Mouse (Mus musculus): ENCODE data around the gene Zfp648. TPM values are rescaled to one million over a fixed set of nuclear protein-coding genes. Genes with fewer than 3 reads are reported as not detected.

Zfp648 gene
- 0.34 and 0.68 TPM in 2 replicates for polyA plus RNA-seq (2015; fragmentation: Nextera tagmentation; extraction: Ambion mirVana)

DNA sequence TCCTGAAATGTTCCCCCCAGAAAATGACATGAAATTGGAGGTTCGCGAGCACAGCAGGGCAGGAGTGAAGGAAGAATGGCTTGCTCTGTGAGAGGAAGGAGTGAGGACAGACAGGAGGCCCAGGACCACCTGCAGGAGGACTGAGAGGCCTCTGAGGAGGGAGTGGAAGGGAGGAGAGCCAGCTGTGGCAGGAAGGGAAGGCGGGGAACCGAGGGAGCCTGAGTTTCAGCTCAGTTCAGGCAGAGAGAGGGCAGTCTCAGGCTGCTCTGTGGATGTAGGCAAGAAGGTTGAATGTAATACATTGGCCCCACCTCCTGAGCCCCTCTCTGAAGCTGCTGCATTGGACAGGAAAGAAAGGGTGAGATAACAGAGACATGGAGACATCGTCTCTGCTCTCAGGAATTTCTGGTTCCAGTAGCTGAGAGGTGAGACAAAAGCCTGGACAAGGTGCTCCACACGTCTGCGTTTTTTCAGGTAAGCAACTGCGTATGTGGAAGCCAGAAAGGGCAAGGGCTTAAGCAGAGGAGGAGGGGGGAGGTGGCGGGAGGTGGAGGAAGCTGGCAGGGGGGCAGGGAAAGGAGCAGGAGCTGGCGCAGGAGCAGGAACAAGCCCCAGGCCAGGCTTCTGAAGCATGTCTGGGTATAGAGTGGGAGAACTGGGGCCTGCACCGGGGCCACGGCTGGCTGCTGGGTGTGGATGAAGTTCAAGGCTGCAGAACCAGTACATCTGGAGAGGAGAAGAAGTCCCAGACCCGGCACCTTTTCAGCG lies at the start of gene Zfp648:
Zfp648 (plus strand) TSS at position 233 of the 768 bp plus-strand sequence.
- H3K4me2 ChIP-seq (ENCODE audit: low read length): no peak within 1 kb of the TSS
- H3K9me3 ChIP-seq (ENCODE audit: control insufficient read depth, low read length): no peaks in the 10 kb centered on the region
- ATAC-seq: no peak
- WGBS: 37% methylated on average over 14 of the region's 14 CpGs
- no peaks in the 10 kb centered on the region for H3K36me3 ChIP-seq (ENCODE audit: control insufficient read depth, insufficient read depth)
- H3K27me3 ChIP-seq (replicated peaks; ENCODE audit: control insufficient read depth, insufficient read depth, low read length): peaks cover 26% of the 10 kb centered on the region
- H3K27ac ChIP-seq (ENCODE audit: low read length): no peak within 1 kb of the TSS
- no peak within 1 kb of the TSS for H3K9ac ChIP-seq (replicated peaks; ENCODE audit: low read depth, low read length)
- H3K4me3 ChIP-seq (replicated peaks; ENCODE audit: low read length): no peak within 1 kb of the TSS
- peaks cover 11% of the 10 kb centered on the region for H3K4me1 ChIP-seq (replicated peaks; ENCODE audit: control insufficient read depth, insufficient read depth, low read length)

GRCm38 (mm10) chr1:154152539-154152938 lies 48.4 kb upstream of the Zfp648 start:
- WGBS: 15% methylated on average over 1 of the region's 1 CpGs
- H3K27ac ChIP-seq (ENCODE audit: low read length): no peak overlapping the region
- H3K27me3 ChIP-seq (replicated peaks; ENCODE audit: control insufficient read depth, insufficient read depth, low read length): no peaks in the 10 kb centered on the region
- H3K4me3 ChIP-seq (replicated peaks; ENCODE audit: low read length): no peak overlapping the region
- H3K4me2 ChIP-seq (ENCODE audit: low read length): no peak overlapping the region
- H3K9ac ChIP-seq (replicated peaks; ENCODE audit: low read depth, low read length): no peak overlapping the region
- H3K4me1 ChIP-seq (replicated peaks; ENCODE audit: control insufficient read depth, insufficient read depth, low read length): peaks cover 20% of the 10 kb centered on the region
- no peaks in the 10 kb centered on the region for H3K9me3 ChIP-seq (ENCODE audit: control insufficient read depth, low read length)
- ATAC-seq: no peak
- H3K36me3 ChIP-seq (ENCODE audit: control insufficient read depth, insufficient read depth): no peaks in the 10 kb centered on the region

- H3K4me1 ChIP-seq (replicated peaks; ENCODE audit: control insufficient read depth, insufficient read depth, low read length): peaks cover 20% of the 10 kb centered on the region
- H3K4me3 ChIP-seq (replicated peaks; ENCODE audit: low read length): no peak overlapping the region
- H3K27ac ChIP-seq (ENCODE audit: low read length): no peak overlapping the region
- H3K4me2 ChIP-seq (ENCODE audit: low read length): no peak overlapping the region
- no peaks in the 10 kb centered on the region for H3K9me3 ChIP-seq (ENCODE audit: control insufficient read depth, low read length)
- no peaks in the 10 kb centered on the region for H3K36me3 ChIP-seq (ENCODE audit: control insufficient read depth, insufficient read depth)
- ATAC-seq: no peak
- H3K9ac ChIP-seq (replicated peaks; ENCODE audit: low read depth, low read length): no peak overlapping the region
- no peaks in the 10 kb centered on the region for H3K27me3 ChIP-seq (replicated peaks; ENCODE audit: control insufficient read depth, insufficient read depth, low read length)
- 93% methylated on average over 7 of the region's 7 CpGs for WGBS
Measured at GRCm38 (mm10) chr1:154153800-154154199, 47.2 kb upstream of the Zfp648 start.

DNA sequence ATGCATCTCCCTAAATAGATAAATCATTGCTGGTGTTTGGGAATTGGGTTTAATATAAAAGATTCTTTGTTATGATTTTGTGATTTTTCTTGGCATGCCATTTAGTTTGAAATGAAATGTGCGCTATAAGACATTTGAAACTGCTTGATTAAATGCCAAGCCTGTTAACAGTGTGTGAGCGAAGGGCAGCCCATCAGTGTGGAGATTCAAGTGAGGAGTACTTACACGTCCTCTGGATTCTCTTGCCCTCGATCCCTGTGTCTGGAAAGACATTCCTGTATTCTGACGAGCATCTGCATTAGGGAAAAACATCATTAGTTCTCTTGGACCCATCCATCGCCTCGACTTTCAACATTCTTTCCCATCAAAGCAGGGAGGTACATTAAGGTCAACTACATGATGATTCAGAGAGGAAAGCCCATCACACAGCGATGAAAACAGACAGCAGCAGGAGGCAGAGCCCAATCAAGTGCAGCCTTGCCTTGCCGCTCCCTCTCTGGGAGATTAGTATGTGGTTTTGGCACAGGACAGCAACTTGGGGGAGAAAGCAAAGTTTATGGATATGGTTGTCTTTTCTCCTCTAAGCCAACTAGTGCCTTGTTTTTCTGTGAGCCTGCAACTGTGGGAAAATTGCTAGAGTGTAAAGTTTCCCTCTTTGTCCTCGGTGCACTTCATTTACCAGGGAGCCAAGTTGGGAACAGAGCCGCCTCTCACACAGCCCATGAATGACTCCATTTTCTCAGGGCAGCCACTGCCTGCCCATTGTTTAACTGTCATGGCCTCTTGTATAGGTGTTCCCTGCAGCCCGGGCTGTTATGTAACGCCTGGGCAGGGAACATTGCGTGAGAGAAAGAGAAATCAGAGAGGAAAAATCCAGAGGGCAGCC lies 44.6 kb upstream of the Zfp648 start:
- peak; percentile 97 for ATAC-seq
- WGBS: 11% methylated on average over 14 of the region's 14 CpGs
- no peaks in the 10 kb centered on the region for H3K36me3 ChIP-seq (ENCODE audit: control insufficient read depth, insufficient read depth)
- H3K9me3 ChIP-seq (ENCODE audit: control insufficient read depth, low read length): no peaks in the 10 kb centered on the region
- no peaks in the 10 kb centered on the region for H3K27me3 ChIP-seq (replicated peaks; ENCODE audit: control insufficient read depth, insufficient read depth, low read length)
- H3K4me2 ChIP-seq (ENCODE audit: low read length): 0 out of 2 replicates have a peak overlapping the region, but pooled peaks have one; percentile 8
- no peak overlapping the region for H3K4me3 ChIP-seq (replicated peaks; ENCODE audit: low read length)
- peak overlapping the region; percentile 73 for H3K27ac ChIP-seq (ENCODE audit: low read length)
- peaks cover 11% of the 10 kb centered on the region for H3K4me1 ChIP-seq (replicated peaks; ENCODE audit: control insufficient read depth, insufficient read depth, low read length)
- no peak overlapping the region for H3K9ac ChIP-seq (replicated peaks; ENCODE audit: low read depth, low read length)

DNA sequence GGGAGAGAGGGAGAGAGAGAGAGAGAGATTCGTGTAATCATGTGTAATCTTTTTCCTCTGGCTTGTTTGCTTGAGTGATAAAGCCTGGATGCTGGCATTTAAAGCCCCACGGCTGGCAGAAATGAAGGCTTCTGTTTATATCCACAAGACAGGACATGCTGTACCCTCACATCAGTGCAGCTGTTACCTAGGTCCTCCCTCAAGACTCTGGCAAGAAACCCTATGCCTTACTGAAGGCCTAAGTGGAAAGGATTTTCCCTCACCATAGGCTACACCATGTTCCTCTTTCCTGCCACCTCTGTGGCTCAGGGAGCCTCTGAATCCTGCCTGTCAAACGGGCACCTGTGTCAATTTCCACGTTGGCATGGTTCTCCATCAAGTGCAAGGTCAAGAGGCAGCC lies 43.9 kb upstream of the Zfp648 start:
- H3K9me3 ChIP-seq (ENCODE audit: control insufficient read depth, low read length): no peaks in the 10 kb centered on the region
- peak overlapping the region; percentile 73 for H3K27ac ChIP-seq (ENCODE audit: low read length)

GRCm38 (mm10) chr1:154167696-154168095 lies 33.3 kb upstream of the Zfp648 start:
- Histone ChIP-seq H3K36me3 (ENCODE audit: control insufficient read depth, insufficient read depth) (no peaks in the 10 kb centered on the region), H3K4me2 (ENCODE audit: low read length) (no peak overlapping the region), H3K27ac (ENCODE audit: low read length) (no peak overlapping the region), H3K27me3 (replicated peaks; ENCODE audit: control insufficient read depth, insufficient read depth, low read length) (no peaks in the 10 kb centered on the region), H3K9ac (replicated peaks; ENCODE audit: low read depth, low read length) (no peak overlapping the region), H3K4me1 (replicated peaks; ENCODE audit: control insufficient read depth, insufficient read depth, low read length) (no peaks in the 10 kb centered on the region), H3K9me3 (ENCODE audit: control insufficient read depth, low read length) (no peaks in the 10 kb centered on the region; the same call in 1 of the 2 replicates), H3K4me3 (replicated peaks; ENCODE audit: low read length) (no peak overlapping the region)
- 81% methylated on average over 6 of the region's 6 CpGs for WGBS
- ATAC-seq: no peak

More for the DNA sequence above, 43.9 kb upstream of the Zfp648 start:
- Histone ChIP-seq H3K4me3 (replicated peaks; ENCODE audit: low read length) (no peak overlapping the region), H3K27me3 (replicated peaks; ENCODE audit: control insufficient read depth, insufficient read depth, low read length) (no peaks in the 10 kb centered on the region), H3K4me2 (ENCODE audit: low read length) (no peak overlapping the region), H3K4me1 (replicated peaks; ENCODE audit: control insufficient read depth, insufficient read depth, low read length) (peaks cover 11% of the 10 kb centered on the region), H3K9ac (replicated peaks; ENCODE audit: low read depth, low read length) (no peak overlapping the region), H3K36me3 (ENCODE audit: control insufficient read depth, insufficient read depth) (no peaks in the 10 kb centered on the region)
- ATAC-seq: peak; percentile 29
- WGBS: 32% methylated on average over 4 of the region's 4 CpGs

- H3K36me3 ChIP-seq (ENCODE audit: control insufficient read depth, insufficient read depth): no peaks in the 10 kb centered on the region
- no peak overlapping the region for H3K4me2 ChIP-seq (ENCODE audit: low read length)
- WGBS: 70% methylated on average over 6 of the region's 6 CpGs
- no peaks in the 10 kb centered on the region for H3K4me1 ChIP-seq (replicated peaks; ENCODE audit: control insufficient read depth, insufficient read depth, low read length)
- ATAC-seq: peak; percentile 83
- no peaks in the 10 kb centered on the region; the same call in 1 of the 2 replicates for H3K9me3 ChIP-seq (ENCODE audit: control insufficient read depth, low read length)
- no peak overlapping the region for H3K27ac ChIP-seq (ENCODE audit: low read length)
- H3K4me3 ChIP-seq (replicated peaks; ENCODE audit: low read length): no peak overlapping the region
- H3K9ac ChIP-seq (replicated peaks; ENCODE audit: low read depth, low read length): no peak overlapping the region
- no peaks in the 10 kb centered on the region for H3K27me3 ChIP-seq (replicated peaks; ENCODE audit: control insufficient read depth, insufficient read depth, low read length)
Measured at GRCm38 (mm10) chr1:154175334-154175733, 25.7 kb upstream of the Zfp648 start.

DNA sequence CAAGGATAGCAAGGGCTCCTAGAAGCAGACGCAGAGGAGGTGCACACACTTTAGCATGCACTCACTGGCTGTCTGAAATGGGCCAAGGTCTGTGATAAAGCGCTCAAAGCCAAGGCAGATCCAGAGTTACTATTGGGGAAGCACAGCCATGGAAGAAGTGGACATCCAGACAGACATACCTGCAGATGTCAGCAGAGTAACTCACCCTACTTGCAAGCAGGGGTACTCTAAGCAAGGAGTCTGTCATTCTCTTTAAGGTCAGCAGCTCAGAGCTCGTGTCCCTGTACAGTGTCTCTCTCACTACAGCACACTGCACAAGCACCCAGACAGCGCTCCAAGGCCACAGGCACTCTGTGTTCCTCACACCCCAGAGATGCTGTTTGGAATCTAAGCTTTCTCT lies 23.2 kb upstream of the Zfp648 start:
- H3K4me3 ChIP-seq (replicated peaks; ENCODE audit: low read length): no peak overlapping the region
- WGBS: 88% methylated on average over 4 of the region's 4 CpGs
- no peak for ATAC-seq
- no peak overlapping the region for H3K27ac ChIP-seq (ENCODE audit: low read length)
- no peak overlapping the region for H3K4me2 ChIP-seq (ENCODE audit: low read length)
- H3K4me1 ChIP-seq (replicated peaks; ENCODE audit: control insufficient read depth, insufficient read depth, low read length): peaks cover 3% of the 10 kb centered on the region; the same call in 1 of the 2 replicates
- H3K36me3 ChIP-seq (ENCODE audit: control insufficient read depth, insufficient read depth): no peaks in the 10 kb centered on the region
- no peaks in the 10 kb centered on the region for H3K9me3 ChIP-seq (ENCODE audit: control insufficient read depth, low read length)
- H3K27me3 ChIP-seq (replicated peaks; ENCODE audit: control insufficient read depth, insufficient read depth, low read length): no peaks in the 10 kb centered on the region
- no peak overlapping the region for H3K9ac ChIP-seq (replicated peaks; ENCODE audit: low read depth, low read length)

DNA sequence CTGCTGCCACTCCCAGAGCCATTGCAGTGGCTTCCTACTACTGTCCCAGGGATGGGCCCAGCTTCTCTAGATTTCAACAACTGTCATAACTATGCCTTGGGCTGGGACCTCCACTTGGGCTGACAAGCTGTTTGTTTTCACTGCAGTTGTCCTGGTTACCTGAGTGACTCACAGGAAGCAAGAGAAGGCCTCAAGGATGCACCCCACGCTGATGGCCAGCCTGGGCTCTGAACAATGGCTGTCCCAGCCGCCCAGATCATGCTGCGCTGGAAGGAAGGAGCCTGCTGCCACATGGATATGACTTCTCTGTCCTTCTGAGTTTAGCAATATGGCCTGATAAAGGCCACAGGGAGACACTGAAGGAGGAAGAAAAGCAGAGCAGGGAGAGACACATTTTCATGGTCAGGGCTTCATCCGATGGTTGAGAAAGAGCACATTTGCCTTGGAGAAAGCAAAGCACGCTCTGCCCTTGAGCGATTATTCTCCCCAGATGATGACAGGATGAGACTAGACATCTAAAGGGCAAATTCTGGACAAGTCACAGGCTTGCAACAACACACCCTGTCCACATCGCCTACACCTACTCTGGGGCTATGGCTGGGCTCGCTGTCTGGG lies 22.3 kb upstream of the Zfp648 start:
- ATAC-seq: no peak
- H3K4me1 ChIP-seq (replicated peaks; ENCODE audit: control insufficient read depth, insufficient read depth, low read length): peaks cover 3% of the 10 kb centered on the region; the same call in 1 of the 2 replicates
- H3K4me3 ChIP-seq (replicated peaks; ENCODE audit: low read length): no peak overlapping the region
- H3K4me2 ChIP-seq (ENCODE audit: low read length): no peak overlapping the region
- 88% methylated on average over 8 of the region's 8 CpGs for WGBS
- no peak overlapping the region for H3K9ac ChIP-seq (replicated peaks; ENCODE audit: low read depth, low read length)
- H3K27ac ChIP-seq (ENCODE audit: low read length): no peak overlapping the region
- H3K9me3 ChIP-seq (ENCODE audit: control insufficient read depth, low read length): no peaks in the 10 kb centered on the region
- no peaks in the 10 kb centered on the region for H3K36me3 ChIP-seq (ENCODE audit: control insufficient read depth, insufficient read depth)
- H3K27me3 ChIP-seq (replicated peaks; ENCODE audit: control insufficient read depth, insufficient read depth, low read length): no peaks in the 10 kb centered on the region

All from forebrain, embryonic 16.5 days (tissue).